Comparison of ENCODE assay signal across 16 mouse cellular contexts in the genomic region with DNA sequence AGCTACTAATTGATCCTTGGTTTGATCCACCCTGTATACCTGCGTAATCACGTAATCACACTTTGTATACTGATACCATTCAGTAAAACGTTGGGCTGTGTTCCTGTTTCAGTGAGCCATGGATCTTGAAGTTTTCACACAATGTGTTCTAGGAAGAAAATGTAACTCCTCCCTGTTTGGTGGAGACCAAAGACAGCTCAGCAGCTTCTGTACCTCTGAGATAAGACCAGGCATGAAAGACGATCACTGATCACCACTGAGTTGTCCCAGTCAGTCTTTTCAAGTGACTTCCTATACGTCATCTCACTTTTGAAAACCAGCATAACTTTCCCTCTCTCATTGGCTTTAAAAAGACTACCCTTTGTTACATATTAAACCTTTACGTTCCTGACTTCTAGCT. TPM values are rescaled to one million over a fixed set of nuclear protein-coding genes. Genes with fewer than 3 reads are reported as not detected.
DNase-seq lines count a peak whose midpoint lies in the region; ATAC-seq and TF ChIP-seq lines count a peak whose summit lies in the region.
"Had no signal": no experiment of that assay in that cellular context is flagged by ENCODE, and none has a peak within 500 bp of the region (broad histone marks: within the 10 kb centered on the region; RNA-seq: fewer than 3 reads in every experiment).

No protein-coding gene starts in this region.

- H3K9ac ChIP-seq in embryonic facial prominence, embryonic 12.5 days, result no peak overlapping the region
- no peak overlapping the region for H3K9ac ChIP-seq in stomach, embryonic 15.5 days
- H3K9ac ChIP-seq in stomach, postnatal 0 days (ENCODE audit: low read length), result no peak overlapping the region
- no peak overlapping the region for H3K9ac ChIP-seq in liver, embryonic 14.5 days (replicated peaks)
- H3K9ac ChIP-seq: forebrain, embryonic 15.5 days; hindbrain, embryonic 13.5 days; intestine, embryonic 15.5 days; lung, embryonic 14.5 days had no signal

- H3K36me3 ChIP-seq in embryonic facial prominence, embryonic 12.5 days, result no peaks in the 10 kb centered on the region
- no peaks in the 10 kb centered on the region for H3K36me3 ChIP-seq in embryonic facial prominence, embryonic 10.5 days (replicated peaks)
- H3K36me3 ChIP-seq in stomach, embryonic 15.5 days, result no peaks in the 10 kb centered on the region
- no peaks in the 10 kb centered on the region for H3K36me3 ChIP-seq in stomach, postnatal 0 days (ENCODE audit: control insufficient read depth, insufficient read depth, low read length)
- no peaks in the 10 kb centered on the region for H3K36me3 ChIP-seq in liver, embryonic 14.5 days (replicated peaks; ENCODE audit: control insufficient read depth, insufficient read depth, low read depth)
- H3K36me3 ChIP-seq: forebrain, embryonic 15.5 days; hindbrain, embryonic 13.5 days; intestine, embryonic 15.5 days; limb, embryonic 10.5 days had no signal

- no peak for TF ChIP-seq EP300 in stomach, postnatal 0 days (optimal IDR thresholded peaks at IDR 0.05)
- TF ChIP-seq EP300 in liver, embryonic 14.5 days (IDR thresholded peaks at IDR 0.05; ENCODE audit: low read depth), result peak; percentile 80

- no peak for DNase-seq in embryonic facial prominence, embryonic 10.5 days (ENCODE audit: low spot score)
- DNase-seq in stomach, postnatal 0 days (ENCODE audit: low spot score), result no peak
- DNase-seq in liver, embryonic 14.5 days (ENCODE audit: low read depth in 3 of 3, low spot score in 3 of 3), result peak; percentile 70 to 79 (median 73)
- no peak for DNase-seq in adrenal gland, postnatal 10 days
- DNase-seq in thymus, adult 18-20 months, result no peak
- no peak for DNase-seq in adipocyte (ENCODE audit: low spot score)
- DNase-seq: adrenal gland, adult 8-10 months; cerebellum, adult 8-10 months; lung, embryonic 14.5 days; thymus, postnatal 25 days had no signal

- WGBS in embryonic facial prominence, embryonic 12.5 days, result 75% methylated on average over 6 of the region's 6 CpGs
- 81% methylated on average over 6 of the region's 6 CpGs for WGBS in embryonic facial prominence, embryonic 10.5 days
- WGBS in stomach, embryonic 15.5 days, result 73% methylated on average over 6 of the region's 6 CpGs
- WGBS in stomach, postnatal 0 days, result 74% methylated on average over 6 of the region's 6 CpGs
- 10% methylated on average over 6 of the region's 6 CpGs for WGBS in liver, embryonic 14.5 days (ENCODE audit: insufficient replicate concordance)

- H3K27me3 ChIP-seq in embryonic facial prominence, embryonic 12.5 days, result no peaks in the 10 kb centered on the region
- H3K27me3 ChIP-seq in embryonic facial prominence, embryonic 10.5 days (replicated peaks; ENCODE audit: low read depth, poor library complexity, severe bottlenecking), result no peaks in the 10 kb centered on the region
- no peaks in the 10 kb centered on the region for H3K27me3 ChIP-seq in stomach, embryonic 15.5 days (replicated peaks)
- no peaks in the 10 kb centered on the region for H3K27me3 ChIP-seq in stomach, postnatal 0 days (ENCODE audit: control insufficient read depth, insufficient read depth, low read length)
- no peaks in the 10 kb centered on the region for H3K27me3 ChIP-seq in liver, embryonic 14.5 days (ENCODE audit: control insufficient read depth, insufficient read depth, low read length)
- H3K27me3 ChIP-seq: forebrain, embryonic 15.5 days; hindbrain, embryonic 13.5 days; intestine, embryonic 15.5 days had no signal

- H3K4me2 ChIP-seq in embryonic facial prominence, embryonic 12.5 days (replicated peaks), result no peak overlapping the region
- no peak overlapping the region for H3K4me2 ChIP-seq in stomach, embryonic 15.5 days
- no peak overlapping the region for H3K4me2 ChIP-seq in stomach, postnatal 0 days (replicated peaks; ENCODE audit: low read depth)
- H3K4me2 ChIP-seq in liver, embryonic 14.5 days (ENCODE audit: low read depth), result peak overlapping the region; percentile 51
- H3K4me2 ChIP-seq: forebrain, embryonic 15.5 days; hindbrain, embryonic 13.5 days; intestine, embryonic 15.5 days; lung, embryonic 14.5 days had no signal

- peak; percentile 22; the same call in 1 of the 2 replicates for ATAC-seq in embryonic facial prominence, embryonic 12.5 days (ENCODE audit: insufficient number of reproducible peaks, insufficient read depth, low FRiP score, low TSS enrichment)
- peak; percentile 81; the same call in 1 of the 2 replicates for ATAC-seq in stomach, embryonic 15.5 days (ENCODE audit: insufficient read depth, low FRiP score, low read depth)
- no peak for ATAC-seq in stomach, postnatal 0 days (ENCODE audit: low FRiP score, low TSS enrichment)
- ATAC-seq in liver, embryonic 14.5 days (ENCODE audit: insufficient read depth), result peak; percentile 96
- ATAC-seq: forebrain, embryonic 15.5 days; intestine, embryonic 15.5 days had no signal

- no peak overlapping the region for H3K4me3 ChIP-seq in embryonic facial prominence, embryonic 12.5 days
- H3K4me3 ChIP-seq in embryonic facial prominence, embryonic 10.5 days, result no peak overlapping the region
- no peak overlapping the region for H3K4me3 ChIP-seq in stomach, embryonic 15.5 days (replicated peaks)
- no peak overlapping the region for H3K4me3 ChIP-seq in stomach, postnatal 0 days (ENCODE audit: low read depth, low read length)
- no peak overlapping the region for H3K4me3 ChIP-seq in liver, embryonic 14.5 days (ENCODE audit: insufficient read depth in 1 of 2, low read depth in 2 of 2, low read length in 2 of 2)
- H3K4me3 ChIP-seq: forebrain, embryonic 15.5 days; hindbrain, embryonic 13.5 days; intestine, embryonic 15.5 days; limb, embryonic 10.5 days had no signal

- H3K9me3 ChIP-seq in embryonic facial prominence, embryonic 12.5 days, result no peaks in the 10 kb centered on the region
- no peaks in the 10 kb centered on the region for H3K9me3 ChIP-seq in embryonic facial prominence, embryonic 10.5 days
- no peaks in the 10 kb centered on the region for H3K9me3 ChIP-seq in stomach, embryonic 15.5 days
- H3K9me3 ChIP-seq in stomach, postnatal 0 days (ENCODE audit: control insufficient read depth, low read length), result no peaks in the 10 kb centered on the region
- no peaks in the 10 kb centered on the region for H3K9me3 ChIP-seq in liver, embryonic 14.5 days (ENCODE audit: control insufficient read depth, low read length)
- H3K9me3 ChIP-seq: forebrain, embryonic 15.5 days; hindbrain, embryonic 13.5 days; intestine, embryonic 15.5 days; limb, embryonic 10.5 days had no signal

- no peak for TF ChIP-seq CTCF in stomach, postnatal 0 days (IDR thresholded peaks at IDR 0.05; ENCODE audit: low read depth)
- TF ChIP-seq CTCF in liver, embryonic 14.5 days (IDR thresholded peaks at IDR 0.05; ENCODE audit: low read depth), result no peak

- no peak overlapping the region for H3K27ac ChIP-seq in embryonic facial prominence, embryonic 12.5 days
- no peak overlapping the region for H3K27ac ChIP-seq in embryonic facial prominence, embryonic 10.5 days (replicated peaks)
- H3K27ac ChIP-seq in stomach, embryonic 15.5 days, result no peak overlapping the region
- H3K27ac ChIP-seq in stomach, postnatal 0 days (replicated peaks), result no peak overlapping the region
- H3K27ac ChIP-seq in liver, embryonic 14.5 days, result peak overlapping the region; percentile 61
- H3K27ac ChIP-seq: forebrain, embryonic 15.5 days; hindbrain, embryonic 13.5 days; intestine, embryonic 15.5 days; limb, embryonic 10.5 days had no signal

- no peaks in the 10 kb centered on the region for H3K4me1 ChIP-seq in embryonic facial prominence, embryonic 12.5 days
- no peaks in the 10 kb centered on the region for H3K4me1 ChIP-seq in embryonic facial prominence, embryonic 10.5 days
- no peaks in the 10 kb centered on the region for H3K4me1 ChIP-seq in stomach, embryonic 15.5 days
- no peaks in the 10 kb centered on the region for H3K4me1 ChIP-seq in stomach, postnatal 0 days (replicated peaks; ENCODE audit: control insufficient read depth, insufficient read depth)
- peaks cover 17% of the 10 kb centered on the region in 2 experiments for H3K4me1 ChIP-seq in liver, embryonic 14.5 days (replicated peaks; ENCODE audit: control insufficient read depth in 2 of 2, insufficient read depth in 2 of 2, low read length in 1 of 2)
- H3K4me1 ChIP-seq: forebrain, embryonic 15.5 days; hindbrain, embryonic 13.5 days; intestine, embryonic 15.5 days; limb, embryonic 10.5 days had no signal

RNA-seq across cellular contexts. Expression of gene Vav3, which starts 38.2 kb away (rescaled TPM):
- polyA plus RNA-seq in embryonic facial prominence, embryonic 12.5 days (2016; fragmentation: Nextera tagmentation; extraction: Ambion mirVana), result 7.9 and 8.7 TPM in 2 replicates
- polyA plus RNA-seq in embryonic facial prominence, embryonic 10.5 days (2016; fragmentation: Nextera tagmentation; extraction: Ambion mirVana), result 5.3 and 6.1 TPM in 2 replicates
- 14.9 and 17.5 TPM in 2 replicates for polyA plus RNA-seq in stomach, embryonic 15.5 days (2015; fragmentation: Nextera tagmentation; extraction: Ambion mirVana)
- 20.2 and 20.4 TPM in 2 replicates for polyA plus RNA-seq in stomach, postnatal 0 days (2015; fragmentation: Nextera tagmentation; extraction: Ambion mirVana)
- 0.61 and 1.2 TPM in 2 replicates for polyA plus RNA-seq in liver, embryonic 14.5 days (2012; rRNA removed)
- 2.5 and 2.8 TPM in 2 replicates for polyA plus RNA-seq in liver, embryonic 14.5 days (2014; fragmentation: Nextera tagmentation; extraction: Ambion mirVana)
- 1 to 10 TPM; 5.7 to 6.2 TPM for total RNA-seq in adrenal gland, postnatal 10 days (2021)

Comparison
In these comparisons a context has a peak if more than half of its experiments do, and no peak if none do; other contexts are left out.
1. DNase-seq: peak in liver, embryonic 14.5 days (3 of 3); none in embryonic facial prominence, embryonic 10.5 days (single experiment), stomach, postnatal 0 days (single experiment), adrenal gland, postnatal 10 days (single experiment), thymus, adult 18-20 months (0 of 2) and adipocyte (single experiment).